Comparison of ENCODE assay signal across 14 mouse cellular contexts in genomic region chr6:66921755-66922154, GRCm38 (mm10).
"Had no signal": no experiment of that assay in that cellular context is flagged by ENCODE, and none has a peak within 500 bp of the region (broad histone marks: within the 10 kb centered on the region; RNA-seq: fewer than 3 reads in every experiment).

No protein-coding gene starts in this region.

- DNase-seq: kidney, adult 8-10 months; kidney, postnatal 36 days; layer of hippocampus, adult 9-11 months; layer of hippocampus, postnatal 36 days; lung, adult 2 months; right cerebral cortex, adult 18-20 months; thymus, adult 18-20 months; thymus, postnatal 14 days had no signal

- ATAC-seq: midbrain, embryonic 16.5 days had no signal

- H3K36me3 ChIP-seq: midbrain, embryonic 12.5 days; neural tube, embryonic 15.5 days had no signal

- H3K9me3 ChIP-seq: limb, embryonic 13.5 days; midbrain, embryonic 12.5 days; neural tube, embryonic 15.5 days had no signal

- H3K4me1 ChIP-seq: midbrain, embryonic 12.5 days; neural tube, embryonic 15.5 days had no signal

- H3K9ac ChIP-seq: limb, embryonic 13.5 days; liver, embryonic 14.5 days; midbrain, embryonic 12.5 days; neural tube, embryonic 15.5 days had no signal

- H3K27ac ChIP-seq: kidney, postnatal 0 days; limb, embryonic 13.5 days; liver, embryonic 14.5 days; midbrain, embryonic 12.5 days; neural tube, embryonic 15.5 days had no signal

- H3K4me3 ChIP-seq: limb, embryonic 13.5 days; midbrain, embryonic 12.5 days; neural tube, embryonic 15.5 days had no signal

- H3K27me3 ChIP-seq: limb, embryonic 13.5 days; midbrain, embryonic 12.5 days; neural tube, embryonic 15.5 days had no signal

- H3K4me2 ChIP-seq: limb, embryonic 13.5 days; midbrain, embryonic 12.5 days; neural tube, embryonic 15.5 days had no signal
